Mouse (Mus musculus) testis, postnatal 10 days (tissue): ENCODE measurements around the gene Ghsr.
"Not testable (repeated sequence)": the region's sequence is repeated elsewhere in the genome, so short reads cannot be mapped to it uniquely, and the experiment has no call there.

ENCODE experiments used
- DNase-seq: peaks from one replicate; pipeline ENCODE4 v3.0.0; 2021; ENCODE audit warnings: low spot score

Ghsr gene

DNA sequence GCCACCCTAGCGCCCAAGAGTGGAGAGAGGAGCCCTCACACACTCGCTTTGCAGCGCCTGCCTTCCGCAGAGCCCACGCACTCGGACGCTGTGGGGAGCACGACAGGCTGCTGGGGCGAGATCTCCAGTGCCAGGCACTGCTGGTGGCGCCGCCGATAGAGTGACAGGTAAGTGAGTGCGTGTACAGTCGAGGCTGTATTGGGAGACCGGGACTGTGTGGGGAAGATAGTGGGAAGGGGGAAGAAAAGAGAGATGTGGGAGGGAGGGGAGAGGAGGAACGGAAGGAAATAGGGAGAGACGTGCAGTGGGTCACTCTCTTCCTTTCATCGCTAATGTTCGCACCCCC lies at the start of gene Ghsr:
TSS of gene Ghsr (plus strand) at position 76 of the 346 bp plus-strand sequence.
- DNase-seq, result no peak

DNA sequence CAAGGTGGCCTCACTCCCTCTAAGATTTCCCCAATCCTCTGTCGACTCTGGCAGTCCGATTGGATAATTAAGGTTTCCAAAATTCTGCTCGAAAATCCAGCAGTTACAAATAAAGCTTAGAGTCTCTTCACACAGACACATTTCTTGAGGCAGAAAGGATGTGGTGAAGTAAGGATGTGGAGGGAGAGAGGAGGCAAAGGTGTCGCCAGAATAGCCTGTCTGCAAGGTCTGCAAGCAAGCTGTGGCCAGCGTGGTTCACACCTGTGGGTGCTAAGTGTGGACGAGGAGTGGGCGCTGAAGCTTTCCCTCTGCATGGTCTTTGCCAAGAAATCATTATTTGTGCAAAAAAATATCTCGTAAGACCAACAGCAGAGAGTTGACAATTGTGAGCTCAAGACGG lies 48.6 kb upstream of the Ghsr start:
- DNase-seq, result no peak

DNA sequence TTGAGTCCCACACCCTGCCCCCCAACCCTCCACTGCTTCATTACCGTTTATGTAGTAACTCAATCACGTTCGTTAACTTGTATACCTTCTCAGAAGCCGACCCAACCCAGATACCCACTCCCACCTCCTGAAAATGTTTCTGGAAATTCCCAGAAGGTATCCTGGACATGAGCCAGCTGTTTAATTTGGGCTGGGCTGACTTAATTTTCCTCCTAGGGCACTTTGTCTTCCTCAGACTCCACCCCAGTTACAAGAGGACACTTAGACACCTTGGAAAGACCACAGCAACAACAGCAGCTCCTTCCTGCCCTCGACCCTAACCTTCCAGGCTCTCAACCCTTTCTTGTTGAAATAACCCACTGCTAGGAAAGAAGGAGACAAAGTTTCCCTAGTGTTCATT lies 47.6 kb upstream of the Ghsr start:
- DNase-seq, result no peak

DNA sequence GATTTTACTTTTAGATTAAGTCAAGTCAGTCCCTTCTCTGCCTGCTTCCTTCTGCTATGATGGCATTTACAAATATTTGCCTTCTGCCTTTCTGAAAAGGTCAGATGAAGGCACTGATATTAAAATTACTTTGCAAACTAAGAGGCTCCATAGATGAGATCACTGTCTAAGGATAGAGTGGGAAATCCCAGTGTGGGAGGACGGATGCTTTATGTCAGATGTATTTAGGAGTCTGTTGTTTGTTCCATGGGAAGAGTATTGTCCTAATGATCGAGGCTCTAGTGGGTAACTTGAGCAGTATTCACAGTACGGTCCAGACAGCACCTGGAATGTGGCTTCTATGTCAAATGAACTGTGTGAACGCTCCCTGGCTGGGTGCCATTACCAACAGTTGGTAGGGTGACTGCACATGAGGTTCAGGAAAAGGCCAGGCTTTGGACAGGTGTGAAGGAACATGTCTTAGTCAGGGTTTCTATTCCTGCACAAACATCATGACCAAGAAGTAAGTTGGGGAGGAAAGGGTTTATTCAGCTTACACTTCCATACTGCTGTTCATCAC lies 44.4 kb upstream of the Ghsr start:
- DNase-seq, result no peak

GRCm38 (mm10) chr3:27330706-27331105 lies 40.4 kb upstream of the Ghsr start:
- no peak for DNase-seq

DNA sequence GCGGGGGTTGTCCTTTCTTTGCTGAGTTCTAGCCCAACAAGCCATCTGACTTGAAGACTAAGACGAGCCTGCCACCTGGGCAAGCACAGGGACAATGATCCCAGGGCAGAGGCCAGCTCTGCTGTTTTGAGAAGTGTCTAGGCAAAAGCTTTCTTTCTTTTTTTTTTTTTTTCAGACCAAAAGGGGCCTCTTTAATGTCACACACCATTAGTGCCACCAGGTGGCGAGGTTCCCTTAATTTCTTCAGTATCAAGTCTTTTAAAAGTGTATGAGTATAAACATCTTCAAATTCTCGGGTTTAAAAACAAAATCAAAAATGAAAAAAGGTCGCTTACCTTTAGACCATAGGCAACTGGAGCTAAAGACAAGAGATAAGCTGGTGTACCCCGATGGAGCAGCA lies 32.7 kb upstream of the Ghsr start:
- peak; percentile 68 for DNase-seq

- DNase-seq, result no peak
These were observed 32.3 kb upstream of the Ghsr start for GRCm38 (mm10) chr3:27338887-27339286.

DNA sequence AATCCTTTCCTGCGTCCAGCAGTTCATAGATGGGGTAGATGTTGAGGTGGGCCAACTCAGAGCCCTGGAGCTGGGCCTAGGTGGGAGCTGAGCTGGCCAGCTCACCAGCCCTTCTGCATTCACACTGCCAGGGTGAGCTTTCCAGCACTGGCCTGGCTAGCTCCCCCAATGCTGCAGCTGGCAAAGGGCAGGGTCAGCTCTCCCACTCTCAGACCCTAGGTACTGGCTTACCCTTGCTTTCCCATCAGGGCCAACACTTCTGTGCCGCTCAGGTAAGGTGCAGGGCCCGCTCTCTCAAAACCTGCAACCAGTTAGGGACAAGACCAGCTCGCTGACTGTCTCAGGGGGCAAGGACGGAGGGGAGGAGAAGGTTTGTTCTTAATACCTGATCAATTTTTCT lies 30.4 kb upstream of the Ghsr start:
- no peak for DNase-seq

- DNase-seq, result no peak
These were observed 28.7 kb upstream of the Ghsr start for GRCm38 (mm10) chr3:27342462-27342861.

DNA sequence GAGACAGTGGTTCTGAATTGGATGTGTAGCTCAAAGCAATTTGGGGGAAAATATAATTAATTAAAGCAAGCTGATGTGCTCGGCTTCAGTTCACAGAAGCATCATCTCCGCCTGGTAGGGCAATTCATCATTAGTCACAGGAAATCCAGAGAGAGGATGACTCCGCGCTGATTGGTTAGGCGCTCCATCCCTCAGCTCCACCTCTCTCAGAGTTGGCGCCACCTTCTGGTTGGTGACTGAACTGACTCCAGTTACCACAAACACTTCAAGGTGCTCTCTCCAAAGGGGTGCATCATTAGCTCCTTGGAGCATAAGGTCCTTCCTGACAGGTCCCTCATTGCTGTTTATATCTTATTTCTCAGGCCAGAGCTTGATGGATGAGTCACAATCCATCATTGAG lies 25.6 kb upstream of the Ghsr start:
- peak; percentile 68 for DNase-seq

DNA sequence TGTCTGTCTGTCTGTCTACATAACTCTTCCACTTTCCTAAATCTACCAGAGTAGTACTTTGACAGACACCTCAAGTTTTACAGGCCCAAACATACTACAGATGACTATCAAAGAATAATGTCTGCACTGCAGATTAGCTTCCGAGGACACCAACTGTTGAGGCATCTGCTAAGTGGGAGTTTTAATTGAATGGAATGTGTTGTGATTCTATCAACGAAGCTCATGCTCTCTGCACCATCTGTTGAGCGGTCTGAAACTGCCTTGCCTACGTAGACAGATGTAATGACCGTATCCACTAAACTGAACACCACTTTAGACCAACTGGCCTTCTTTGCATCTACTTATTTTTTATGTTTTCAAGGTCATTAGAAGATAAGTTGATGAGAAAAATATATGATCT lies 22.7 kb upstream of the Ghsr start:
- no peak for DNase-seq

DNA sequence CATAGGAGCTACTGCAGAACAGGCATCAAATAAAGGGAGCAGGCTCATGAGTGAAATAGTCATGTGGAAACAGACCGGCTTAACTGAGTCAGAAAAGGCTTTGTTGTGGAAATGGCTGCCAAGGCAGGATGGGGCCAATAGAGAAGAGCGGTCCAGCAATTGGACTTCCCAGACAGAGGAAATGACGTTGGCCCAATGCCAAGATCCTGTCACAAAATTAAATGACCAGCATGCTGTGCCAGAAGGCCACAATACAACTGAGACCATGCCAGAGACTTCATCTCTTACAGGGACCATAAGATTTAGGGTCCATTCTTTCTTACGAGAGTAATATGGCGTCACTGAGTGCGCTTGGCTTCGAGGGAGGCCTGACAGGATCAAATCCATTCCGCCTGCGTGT lies 20.0 kb upstream of the Ghsr start:
- no peak for DNase-seq

DNA sequence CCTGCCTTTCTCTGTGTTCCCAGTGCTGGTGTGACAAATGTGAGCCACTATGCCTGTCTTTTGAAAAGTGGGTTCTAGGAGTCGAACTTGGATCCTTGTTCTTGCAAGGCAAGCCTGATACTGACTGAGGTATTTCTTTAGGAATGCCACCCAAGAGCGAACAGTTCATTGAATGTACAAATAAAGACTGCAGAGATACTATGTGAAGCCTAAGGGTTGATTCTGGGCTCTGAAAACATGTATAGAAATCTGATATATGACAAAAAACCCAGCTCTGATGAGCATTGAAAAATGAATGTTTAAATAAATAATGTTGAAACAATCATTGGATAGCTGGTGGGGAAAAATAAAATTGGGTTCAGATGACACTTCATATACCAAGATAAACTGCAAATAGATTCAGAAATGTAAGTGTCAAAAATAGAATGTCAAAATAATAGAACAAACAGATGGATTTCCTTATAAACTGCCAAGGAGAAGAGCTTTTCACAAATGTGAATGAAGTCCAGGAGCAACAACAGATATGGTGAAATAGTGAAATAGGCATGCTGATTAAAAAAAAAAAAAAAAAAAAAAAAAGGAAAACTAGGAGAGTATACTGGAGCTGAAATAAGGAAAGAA lies 11.9 kb upstream of the Ghsr start:
- DNase-seq, result no peak

GRCm38 (mm10) chr3:27370125-27370524 lies 1.0 kb upstream of the Ghsr start:
- peak; percentile 79 for DNase-seq

DNA sequence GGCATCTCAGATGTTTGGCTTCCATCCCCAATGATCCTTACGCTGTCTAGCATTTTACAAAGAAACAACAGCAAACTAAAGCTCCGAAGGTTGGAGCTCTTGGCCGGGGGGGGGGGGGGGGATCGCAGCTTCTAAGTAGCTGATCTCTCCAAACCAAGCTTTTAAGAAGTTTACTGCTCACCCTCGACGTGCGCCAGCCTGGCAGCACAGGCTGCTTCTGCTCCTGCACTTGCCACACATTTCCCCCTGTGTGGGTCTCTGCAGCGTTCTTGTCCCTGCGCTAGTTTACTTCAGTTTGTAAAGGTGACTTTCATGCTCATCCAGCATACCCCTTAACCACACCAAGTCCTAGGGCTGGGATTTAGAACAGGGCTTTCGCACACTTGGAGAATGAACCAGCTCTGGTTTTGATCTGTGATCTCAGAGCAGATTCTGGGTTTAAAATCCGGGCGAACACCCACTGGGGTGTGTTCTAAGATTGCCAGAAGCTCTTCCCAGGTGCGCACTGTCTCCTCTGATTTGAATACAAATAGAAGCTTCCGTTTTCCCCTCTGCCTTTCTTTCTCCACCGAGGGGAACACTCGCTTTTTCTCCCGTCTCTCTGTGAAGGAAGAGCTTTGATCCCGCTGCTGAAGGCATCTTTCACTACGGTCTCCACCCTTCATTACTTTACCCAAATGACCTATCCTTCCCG lies 422 bp upstream of the Ghsr start:
- no peak for DNase-seq

- no peak for DNase-seq
These were observed 837 bp downstream of the Ghsr start for GRCm38 (mm10) chr3:27371725-27372650.

DNA sequence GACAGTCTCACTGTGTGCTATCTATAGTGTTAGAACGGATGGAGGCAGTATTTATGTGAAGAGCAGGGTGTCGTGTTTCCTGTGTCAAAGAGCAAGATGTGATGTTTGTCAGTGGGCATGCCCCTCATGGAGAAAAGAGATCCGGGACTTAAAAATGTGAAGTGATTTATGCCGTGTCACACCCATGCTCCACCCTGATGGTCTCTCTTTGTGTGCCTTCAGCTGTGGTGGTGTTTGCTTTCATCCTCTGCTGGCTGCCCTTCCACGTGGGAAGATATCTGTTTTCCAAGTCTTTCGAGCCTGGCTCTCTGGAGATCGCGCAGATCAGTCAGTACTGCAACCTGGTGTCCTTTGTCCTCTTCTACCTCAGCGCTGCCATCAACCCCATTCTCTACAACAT lies 3.2 kb downstream of the Ghsr start:
- DNase-seq, result no peak

DNA sequence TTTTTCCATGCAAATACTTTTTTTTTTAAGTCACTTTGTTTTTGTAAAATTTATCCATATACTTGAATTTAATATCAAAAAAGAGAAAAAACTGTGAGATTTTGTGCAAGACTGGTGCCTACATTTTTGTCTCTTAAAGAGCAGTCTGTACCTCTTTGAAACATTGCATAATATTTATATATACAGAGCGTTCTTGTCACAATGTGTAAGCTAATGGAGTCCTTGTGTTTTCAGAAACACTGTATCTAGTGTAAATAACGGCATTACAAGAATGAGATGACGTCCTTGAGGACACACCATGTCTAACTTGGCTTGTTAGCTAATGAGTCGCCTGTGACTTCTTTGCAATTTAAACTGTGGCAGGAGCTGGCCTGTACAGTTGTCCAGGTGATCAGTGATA lies 6.8 kb downstream of the Ghsr start:
- no peak for DNase-seq

DNA sequence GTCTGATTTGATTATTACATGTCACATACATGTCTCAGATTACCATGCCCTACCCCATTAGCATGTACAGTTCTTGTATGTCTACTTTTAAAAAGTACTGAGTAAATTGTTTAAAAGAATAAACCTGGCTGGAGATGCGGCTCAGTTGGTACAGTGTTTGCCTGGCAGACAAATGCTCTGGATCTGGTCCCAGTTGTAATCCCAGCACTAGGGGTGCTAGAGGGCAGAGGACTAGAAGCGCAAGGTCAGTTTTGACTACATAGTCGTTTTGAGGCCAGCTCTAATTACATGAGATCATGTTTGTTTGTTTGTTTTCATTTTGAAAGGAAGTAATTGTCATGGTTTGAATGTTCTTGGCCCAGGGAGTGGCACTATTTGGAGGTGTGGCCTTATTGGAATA lies 13.7 kb downstream of the Ghsr start:
- DNase-seq, result no peak

DNA sequence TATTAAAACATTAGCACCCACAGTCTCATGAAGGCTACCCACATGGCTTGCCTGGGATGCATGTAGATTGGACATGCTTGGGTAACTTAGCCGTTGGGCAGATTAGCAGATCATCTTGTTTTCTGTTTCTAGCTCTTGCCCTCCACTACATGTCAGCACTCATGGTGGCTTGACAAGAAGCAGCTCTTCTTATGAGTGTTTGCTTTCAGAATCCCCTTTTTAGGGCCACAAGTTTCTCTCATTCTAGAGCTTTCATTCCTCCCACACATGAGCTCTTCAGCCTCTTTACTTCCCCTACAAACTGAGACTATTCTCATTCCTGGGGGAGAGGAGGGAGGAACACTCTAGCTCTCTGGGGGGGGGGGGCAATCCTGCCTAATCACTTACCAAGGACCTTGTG lies 18.8 kb downstream of the Ghsr start:
- no peak for DNase-seq

DNA sequence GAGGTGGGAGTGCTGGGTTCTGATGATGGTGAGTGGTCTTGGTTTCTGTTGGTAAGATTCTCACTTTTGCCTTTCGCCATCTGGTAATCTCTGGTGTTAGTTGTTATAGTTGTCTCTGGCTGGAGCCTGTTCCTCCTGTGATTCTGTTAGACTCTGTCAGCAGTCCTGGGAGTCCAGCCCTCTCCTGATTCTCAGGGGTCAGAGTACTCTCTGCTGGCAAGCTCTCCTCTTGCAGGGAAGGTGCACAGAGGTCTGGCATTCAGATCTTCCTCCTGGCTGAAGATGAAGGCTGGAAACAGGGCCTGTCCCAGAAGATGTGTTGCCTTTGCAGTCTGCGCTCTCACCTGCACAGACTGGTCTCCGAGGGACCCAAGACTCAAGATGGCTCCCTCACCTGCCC lies 29.8 kb downstream of the Ghsr start:
- DNase-seq, result not testable (repeated sequence)

GRCm38 (mm10) chr3:27406440-27406839 lies 35.3 kb downstream of the Ghsr start:
- no peak for DNase-seq

GRCm38 (mm10) chr3:27408564-27408963 lies 37.4 kb downstream of the Ghsr start:
- no peak for DNase-seq
